Mouse (Mus musculus): ENCODE data around the gene Plekhm1. TPM values are rescaled to one million over a fixed set of nuclear protein-coding genes. Genes with fewer than 3 reads are reported as not detected.
A peak's percentile ranks its signal among the peaks of the same experiment; 100 is the strongest.
"Not testable (repeated sequence)": the region's sequence is repeated elsewhere in the genome, so short reads cannot be mapped to it uniquely, and the experiment has no call there.

Plekhm1 gene
- polyA plus RNA-seq, 1 experiment from 2014 or later, result 9.1 TPM

DNA sequence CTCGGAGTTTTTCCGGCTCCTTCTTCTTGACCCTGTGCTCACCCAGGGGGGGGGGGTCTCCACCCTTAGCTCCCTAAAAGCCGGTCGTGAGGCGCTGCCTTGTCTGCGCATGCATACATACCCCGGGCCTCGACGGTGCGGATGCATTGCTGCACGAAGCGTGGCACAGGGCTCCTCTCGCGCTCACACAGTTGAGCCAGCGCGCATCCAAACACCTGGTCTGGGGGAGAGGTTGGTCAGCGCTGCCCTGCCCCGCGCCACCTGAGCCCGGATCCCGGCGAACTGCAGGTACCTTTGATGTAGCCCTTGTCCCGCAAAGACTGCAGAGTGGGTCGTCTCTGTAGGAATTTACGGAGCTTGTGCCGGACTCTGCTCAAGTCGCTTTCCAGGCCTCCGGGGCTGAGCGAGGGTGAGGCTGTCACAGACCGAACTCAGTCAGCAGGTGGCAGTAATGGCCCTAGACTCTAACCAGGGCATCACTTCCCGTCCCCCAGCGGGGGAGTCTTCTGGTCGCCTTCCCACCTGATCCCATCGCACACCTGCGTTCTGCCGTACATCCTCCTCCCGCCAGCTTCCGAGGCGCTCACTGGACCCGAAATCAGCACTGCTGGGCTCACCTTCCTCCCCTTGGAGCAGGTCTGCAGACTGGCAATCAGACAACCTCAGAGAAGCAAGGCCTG lies 78.6 kb downstream of the Plekhm1 start:
- Histone ChIP-seq H3K4me2 (peak overlapping the region; percentile 52), H3K4me3 (peak overlapping the region; percentile 33), H3K27me3 (peaks cover 40% of the 10 kb centered on the region), H3K4me1 (replicated peaks) (peaks cover 22% of the 10 kb centered on the region), H3K36me3 (no peaks in the 10 kb centered on the region), H3K9ac (peak overlapping the region; percentile 60), H3K27ac (no peak overlapping the region), H3K9me3 (no peaks in the 10 kb centered on the region)
- WGBS, result 14% methylated on average over 40 of the region's 40 CpGs
- ATAC-seq (ENCODE audit: low FRiP score), result peak; percentile 55

DNA sequence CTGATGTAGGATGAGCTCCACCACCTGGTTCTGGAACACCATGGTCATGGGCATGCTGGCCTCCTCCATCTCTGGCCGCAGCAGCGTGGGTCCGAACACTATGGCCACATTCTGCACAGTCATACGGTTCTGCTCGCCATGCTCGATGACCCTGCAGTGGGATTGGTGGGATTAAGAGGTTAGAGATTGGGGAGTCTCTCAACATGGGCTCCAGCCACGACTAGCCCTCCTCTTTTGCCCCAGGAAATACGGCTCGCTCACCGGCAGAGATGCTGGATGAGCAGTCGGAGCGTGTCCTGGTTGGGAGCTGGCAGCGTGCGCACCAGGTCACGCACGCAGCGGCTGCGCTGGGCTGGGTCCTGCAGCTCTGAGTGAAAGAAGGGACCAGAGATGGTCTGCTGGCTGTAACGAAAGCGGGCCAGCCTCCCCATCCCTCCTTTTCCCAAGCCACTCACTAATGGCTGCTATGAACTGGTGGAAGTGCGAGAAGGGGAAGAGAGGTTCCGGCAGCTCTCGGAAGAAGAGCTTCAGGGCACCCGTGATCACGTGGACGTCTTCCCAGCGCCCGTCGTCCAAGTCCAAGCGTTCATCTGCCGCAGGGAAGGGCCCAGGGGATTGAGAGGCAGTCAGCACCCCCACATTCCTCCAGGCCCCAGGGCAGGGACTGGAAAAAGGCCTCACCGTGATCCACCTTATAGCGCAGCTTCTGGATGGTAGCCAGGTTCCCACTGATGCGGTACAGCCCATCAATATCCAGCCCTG lies 79.4 kb downstream of the Plekhm1 start:
- Histone ChIP-seq H3K9me3 (no peaks in the 10 kb centered on the region), H3K27ac (no peak overlapping the region), H3K4me3 (peak overlapping the region; percentile 33), H3K9ac (peak overlapping the region; percentile 60), H3K36me3 (no peaks in the 10 kb centered on the region), H3K27me3 (peaks cover 40% of the 10 kb centered on the region), H3K4me2 (peak overlapping the region; percentile 52), H3K4me1 (replicated peaks) (peaks cover 22% of the 10 kb centered on the region)
- WGBS, result 26% methylated on average over 34 of the region's 34 CpGs
- peak; percentile 40 for ATAC-seq (ENCODE audit: low FRiP score)

- Histone ChIP-seq H3K27ac (no peak overlapping the region), H3K9ac (peak overlapping the region; percentile 60; the same call in 1 of the 2 replicates), H3K27me3 (peaks cover 44% of the 10 kb centered on the region), H3K4me1 (replicated peaks) (peaks cover 22% of the 10 kb centered on the region), H3K4me3 (peak overlapping the region; percentile 33), H3K4me2 (peak overlapping the region; percentile 52), H3K36me3 (no peaks in the 10 kb centered on the region), H3K9me3 (no peaks in the 10 kb centered on the region)
- WGBS, result 25% methylated on average over 18 of the region's 18 CpGs
- ATAC-seq (ENCODE audit: low FRiP score), result peak; percentile 21
Observed at GRCm38 (mm10) chr11:103332186-103332889, 80.1 kb downstream of the Plekhm1 start.

DNA sequence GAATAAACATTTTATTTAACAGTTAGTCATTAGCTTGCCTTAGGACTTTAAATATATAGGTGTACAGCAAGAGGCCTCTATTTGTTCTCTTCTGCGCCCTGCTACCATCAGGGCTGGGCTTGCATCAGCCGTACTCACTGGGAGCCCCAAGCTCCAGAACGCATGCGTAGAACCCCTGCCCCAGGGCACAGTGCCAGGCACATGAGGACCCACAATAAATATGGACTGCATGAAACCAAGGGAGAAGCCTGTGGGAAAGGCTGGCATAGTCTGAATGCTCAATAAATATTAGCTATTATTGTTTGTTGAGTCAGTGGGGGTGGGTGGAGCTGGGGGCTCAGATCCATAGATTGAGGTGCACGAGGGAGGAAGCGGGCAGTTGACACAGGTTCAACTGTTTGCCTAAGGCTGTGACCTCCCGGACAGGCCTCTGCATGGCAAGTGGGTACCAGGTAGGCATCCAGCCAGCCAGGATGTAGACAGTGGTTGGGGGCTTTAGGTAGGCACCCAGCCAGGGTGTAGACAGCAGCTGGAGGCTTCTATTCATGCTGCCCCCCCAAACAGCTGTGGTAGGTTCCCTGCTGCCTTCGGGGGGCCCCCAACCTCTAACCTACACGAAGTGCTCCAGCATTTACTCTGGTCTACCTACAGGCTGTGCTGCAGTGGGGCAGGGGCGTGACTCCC lies 80.8 kb downstream of the Plekhm1 start:
- peaks cover 42% of the 10 kb centered on the region for H3K27me3 ChIP-seq
- no peak overlapping the region for H3K4me2 ChIP-seq
- 94% methylated on average over 10 of the region's 10 CpGs for WGBS
- H3K36me3 ChIP-seq, result no peaks in the 10 kb centered on the region
- no peak for ATAC-seq (ENCODE audit: low FRiP score)
- no peak overlapping the region for H3K4me3 ChIP-seq
- H3K9me3 ChIP-seq, result no peaks in the 10 kb centered on the region
- no peak overlapping the region for H3K27ac ChIP-seq
- 0 out of 2 replicates have a peak overlapping the region, but pooled peaks have one; percentile 8 for H3K9ac ChIP-seq
- H3K4me1 ChIP-seq (replicated peaks), result peaks cover 22% of the 10 kb centered on the region

- WGBS, result 62% methylated on average over 7 of the region's 7 CpGs
- peaks cover 22% of the 10 kb centered on the region for H3K4me1 ChIP-seq (replicated peaks)
- no peak overlapping the region for H3K9ac ChIP-seq
- no peak overlapping the region for H3K27ac ChIP-seq
- H3K27me3 ChIP-seq, result peaks cover 41% of the 10 kb centered on the region
- H3K4me2 ChIP-seq, result no peak overlapping the region
- no peaks in the 10 kb centered on the region for H3K36me3 ChIP-seq
- no peak for ATAC-seq (ENCODE audit: low FRiP score)
- no peak overlapping the region for H3K4me3 ChIP-seq
- no peaks in the 10 kb centered on the region for H3K9me3 ChIP-seq
Observed at GRCm38 (mm10) chr11:103330651-103331319, 81.7 kb downstream of the Plekhm1 start.

DNA sequence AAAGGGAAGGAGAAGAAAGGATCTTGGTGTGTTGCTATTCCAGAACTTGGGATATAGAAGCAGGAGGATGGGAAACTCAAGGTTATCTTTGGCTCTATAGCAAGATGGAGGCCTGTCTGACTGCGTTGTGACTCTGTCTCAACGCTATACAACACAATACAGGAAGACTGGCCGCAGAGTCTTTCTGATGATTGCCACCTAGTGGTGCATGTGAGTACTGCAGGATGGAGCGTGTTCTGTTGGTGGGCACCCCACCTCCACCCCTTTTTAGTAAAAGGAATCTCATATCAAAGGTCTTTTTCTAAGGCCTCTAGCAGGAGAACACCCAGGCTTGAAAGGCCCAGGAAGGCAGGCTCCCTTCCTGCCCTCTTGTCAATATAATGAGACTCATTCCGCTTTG lies 85.5 kb downstream of the Plekhm1 start:
- Histone ChIP-seq H3K4me1 (replicated peaks) (0 out of 2 replicates have a peak, but pooled peaks cover 2% of the 10 kb centered on the region), H3K4me2 (no peak overlapping the region), H3K27ac (no peak overlapping the region), H3K27me3 (peaks cover 8% of the 10 kb centered on the region), H3K9ac (no peak overlapping the region), H3K36me3 (no peaks in the 10 kb centered on the region), H3K4me3 (no peak overlapping the region), H3K9me3 (no peaks in the 10 kb centered on the region)
- WGBS, result 13% methylated on average over 5 of the region's 5 CpGs
- no peak for ATAC-seq (ENCODE audit: low FRiP score)

DNA sequence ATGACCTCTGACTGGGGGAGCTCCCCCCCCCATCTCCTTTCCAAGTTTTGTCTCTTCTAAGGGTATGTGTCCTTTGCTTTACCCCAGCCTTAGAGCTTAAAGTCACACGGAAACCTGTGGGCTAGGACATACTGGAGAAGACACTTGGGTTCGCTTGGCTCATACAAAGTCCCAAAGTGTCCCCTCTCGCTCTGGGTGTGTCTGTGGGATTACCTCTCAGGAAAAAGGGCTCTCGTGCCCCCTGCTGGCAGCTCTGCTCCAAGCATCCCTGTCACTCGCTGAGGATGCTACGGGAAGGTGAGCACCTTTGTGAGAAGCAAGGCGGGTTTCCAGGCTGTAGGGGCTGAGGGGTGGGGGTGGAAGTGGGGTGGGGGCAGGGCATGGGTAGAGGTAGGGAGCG lies 87.3 kb downstream of the Plekhm1 start:
- H3K4me1 ChIP-seq (replicated peaks), result 0 out of 2 replicates have a peak, but pooled peaks cover 2% of the 10 kb centered on the region
- H3K27me3 ChIP-seq, result peaks cover 6% of the 10 kb centered on the region; the same call in 1 of the 2 replicates
- 18% methylated on average over 8 of the region's 8 CpGs for WGBS
- H3K4me3 ChIP-seq, result no peak overlapping the region
- no peak overlapping the region for H3K27ac ChIP-seq
- no peaks in the 10 kb centered on the region for H3K36me3 ChIP-seq
- no peak overlapping the region for H3K4me2 ChIP-seq
- no peaks in the 10 kb centered on the region for H3K9me3 ChIP-seq
- no peak overlapping the region for H3K9ac ChIP-seq
- peak; percentile 7; the same call in 1 of the 2 replicates for ATAC-seq (ENCODE audit: low FRiP score)

- no peak overlapping the region for H3K4me2 ChIP-seq
- H3K9ac ChIP-seq, result no peak overlapping the region
- H3K4me1 ChIP-seq (replicated peaks), result 0 out of 2 replicates have a peak, but pooled peaks cover 2% of the 10 kb centered on the region
- H3K27me3 ChIP-seq, result peaks cover 6% of the 10 kb centered on the region; the same call in 1 of the 2 replicates
- ATAC-seq (ENCODE audit: low FRiP score), result peak; percentile 36; the same call in 1 of the 2 replicates
- no peak overlapping the region for H3K27ac ChIP-seq
- H3K9me3 ChIP-seq, result no peaks in the 10 kb centered on the region
- 60% methylated on average over 13 of the region's 13 CpGs for WGBS
- no peaks in the 10 kb centered on the region for H3K36me3 ChIP-seq
- H3K4me3 ChIP-seq, result no peak overlapping the region
Observed at GRCm38 (mm10) chr11:103324723-103325122, 87.8 kb downstream of the Plekhm1 start.

DNA sequence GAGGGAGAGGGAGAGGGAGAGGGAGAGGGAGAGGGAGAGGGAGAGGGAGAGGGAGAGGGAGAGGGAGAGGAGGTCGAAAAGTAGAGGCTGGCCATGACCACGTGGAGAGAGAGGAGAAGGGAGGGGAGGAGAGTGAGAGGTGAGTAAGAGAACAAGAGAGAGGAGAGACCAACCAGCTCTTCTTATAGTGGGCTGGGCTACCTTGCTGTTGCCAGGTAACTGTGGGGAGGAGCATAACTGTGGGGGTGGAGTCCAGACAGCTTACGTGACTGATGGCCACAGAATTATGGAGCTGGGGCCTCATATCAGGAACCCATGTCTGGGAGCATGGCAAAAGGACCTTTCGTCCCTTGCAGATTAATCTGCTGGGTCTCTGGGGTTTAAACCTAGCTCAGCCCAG lies 89.7 kb downstream of the Plekhm1 start:
- not testable (repeated sequence) for H3K9ac ChIP-seq; H3K4me3 ChIP-seq; ATAC-seq (ENCODE audit: low FRiP score); H3K27ac ChIP-seq; H3K4me1 ChIP-seq (replicated peaks); H3K27me3 ChIP-seq; H3K4me2 ChIP-seq; H3K36me3 ChIP-seq; H3K9me3 ChIP-seq
- 38% methylated on average over 4 of the region's 4 CpGs for WGBS

GRCm38 (mm10) chr11:103320646-103321045 lies 91.8 kb downstream of the Plekhm1 start:
- Histone ChIP-seq H3K4me3 (no peak overlapping the region), H3K36me3 (no peaks in the 10 kb centered on the region), H3K27ac (no peak overlapping the region), H3K27me3 (0 out of 2 replicates have a peak, but pooled peaks cover under 1% of the 10 kb centered on the region), H3K4me2 (no peak overlapping the region), H3K9me3 (no peaks in the 10 kb centered on the region), H3K9ac (no peak overlapping the region), H3K4me1 (replicated peaks) (0 out of 2 replicates have a peak, but pooled peaks cover 2% of the 10 kb centered on the region)
- ATAC-seq (ENCODE audit: low FRiP score), result no peak
- WGBS, result 74% methylated on average over 4 of the region's 4 CpGs

GRCm38 (mm10) chr11:103320196-103320595 lies 92.3 kb downstream of the Plekhm1 start:
- Histone ChIP-seq H3K4me2 (no peak overlapping the region), H3K4me3 (no peak overlapping the region), H3K4me1 (replicated peaks) (0 out of 2 replicates have a peak, but pooled peaks cover 2% of the 10 kb centered on the region), H3K9me3 (no peaks in the 10 kb centered on the region), H3K27me3 (no peaks in the 10 kb centered on the region), H3K36me3 (no peaks in the 10 kb centered on the region), H3K27ac (no peak overlapping the region), H3K9ac (no peak overlapping the region)
- ATAC-seq (ENCODE audit: low FRiP score), result no peak
- WGBS, result 87% methylated on average over 8 of the region's 8 CpGs
